Mouse (Mus musculus) embryonic fibroblast, embryonic 13.5 days (primary cell): ENCODE measurements around the gene Mgp. TPM values are rescaled to one million over a fixed set of nuclear protein-coding genes. Genes with fewer than 3 reads are reported as not detected.
A peak's percentile ranks its signal among the peaks of the same experiment; 100 is the strongest.

Experiments used
- H3K27ac ChIP-seq: 2 replicates; pipeline ENCODE4 v1.5.1; 2012; ENCODE audit warnings: low read length, control low read depth, inconsistent platforms; ENCODE audit not compliant: insufficient read depth
- H3K4me1 ChIP-seq: 2 replicates; pipeline ENCODE4 v1.6.1; 2011; ENCODE audit warnings: low read length; ENCODE audit not compliant: control insufficient read depth, insufficient read depth
- H3K4me3 ChIP-seq: 2 replicates; pipeline ENCODE4 v1.5.1; 2011; ENCODE audit warnings: mild to moderate bottlenecking, control low read depth, low read length; ENCODE audit not compliant: insufficient read depth
- CTCF ChIP-seq: IDR thresholded peaks from 2 replicates; pipeline ENCODE4 v1.5.1; 2011; ENCODE audit warnings: mild to moderate bottlenecking, control low read depth, low read length, moderate library complexity, borderline replicate concordance; ENCODE audit not compliant: insufficient read depth
- POLR2A ChIP-seq: IDR thresholded peaks from 2 replicates; pipeline ENCODE4 v1.6.1; 2011; ENCODE audit warnings: low read depth, mild to moderate bottlenecking, control low read depth, low read length, moderate library complexity
- polyA plus RNA-seq: library from polyadenylated mRNA; stranded (reverse); fragments of >200 nt; gene quantifications from 2 replicates; pipeline ENCODE4 v1.2.4, GENCODE M21; 2011; ENCODE audit warnings: low read depth; ENCODE audit not compliant: missing spikeins, insufficient read length

Gene Mgp
- polyA plus RNA-seq, 1 experiment = 2,420 TPM

- Histone ChIP-seq H3K4me1 (peaks cover 2% of the 10 kb centered on the region; the same call in 1 of the 2 replicates), H3K4me3 (no peak overlapping the region), H3K27ac (peak overlapping the region; percentile 69)
- TF ChIP-seq CTCF (no peak), POLR2A (no peak)
These were observed 6.1 kb upstream of the Mgp start for GRCm38 (mm10) chr6:136881678-136882077.

- TF ChIP-seq CTCF (no peak), POLR2A (no peak; the same call in 1 of the 2 replicates)
- Histone ChIP-seq H3K4me3 (peak overlapping the region; percentile 75), H3K27ac (peak overlapping the region; percentile 36), H3K4me1 (no peaks in the 10 kb centered on the region; the same call in 1 of the 2 replicates)
These were observed 1.0 kb downstream of the Mgp start for GRCm38 (mm10) chr6:136874599-136874998.

- peaks cover 11% of the 10 kb centered on the region for H3K4me1 ChIP-seq
- H3K4me3 ChIP-seq = no peak overlapping the region
- TF ChIP-seq CTCF = no peak
- peak overlapping the region; percentile 42; the same call in 1 of the 2 replicates for H3K27ac ChIP-seq
These were observed 6.7 kb downstream of the Mgp start for GRCm38 (mm10) chr6:136868921-136869320.

- TF ChIP-seq POLR2A (no peak), CTCF (no peak)
- Histone ChIP-seq H3K4me3 (no peak overlapping the region), H3K27ac (no peak overlapping the region), H3K4me1 (peaks cover 14% of the 10 kb centered on the region)
These were observed 9.5 kb downstream of the Mgp start for GRCm38 (mm10) chr6:136866150-136866549.

- H3K4me1 ChIP-seq = peaks cover 14% of the 10 kb centered on the region
- no peak overlapping the region for H3K4me3 ChIP-seq
- TF ChIP-seq CTCF (no peak), POLR2A (no peak)
- no peak overlapping the region for H3K27ac ChIP-seq
These were observed 10.3 kb downstream of the Mgp start for GRCm38 (mm10) chr6:136865360-136865759.

- no peak overlapping the region for H3K27ac ChIP-seq
- no peak for TF ChIP-seq POLR2A
- TF ChIP-seq CTCF = no peak
- H3K4me1 ChIP-seq = peaks cover 3% of the 10 kb centered on the region; the same call in 1 of the 2 replicates
These were observed 14.6 kb downstream of the Mgp start for GRCm38 (mm10) chr6:136861020-136861419.

GRCm38 (mm10) chr6:136858420-136858819 lies 17.2 kb downstream of the Mgp start:
- Histone ChIP-seq H3K27ac (no peak overlapping the region), H3K4me3 (no peak overlapping the region), H3K4me1 (no peaks in the 10 kb centered on the region; the same call in 1 of the 2 replicates)
- no peak for TF ChIP-seq CTCF
- no peak for TF ChIP-seq POLR2A

More at GRCm38 (mm10) chr6:136861020-136861419, 14.6 kb downstream of the Mgp start:
- H3K4me3 ChIP-seq = no peak overlapping the region

- H3K4me1 ChIP-seq = peaks cover under 1% of the 10 kb centered on the region; the same call in 1 of the 2 replicates
- no peak overlapping the region for H3K4me3 ChIP-seq
- no peak overlapping the region for H3K27ac ChIP-seq
- TF ChIP-seq CTCF = no peak
- TF ChIP-seq POLR2A = no peak
These were observed 17.8 kb downstream of the Mgp start for GRCm38 (mm10) chr6:136857873-136858260.

GRCm38 (mm10) chr6:136857186-136857872 lies 18.3 kb downstream of the Mgp start, which contains the start of gene Art4:
Art4 (minus strand) TSS chr6:136857733.
- Histone ChIP-seq H3K27ac (no peak within 1 kb of the TSS), H3K4me3 (no peak within 1 kb of the TSS), H3K4me1 (peaks cover 2% of the 10 kb centered on the region; the same call in 1 of the 2 replicates)
- TF ChIP-seq CTCF (no peak), POLR2A (no peak)

GRCm38 (mm10) chr6:136856071-136856636 lies 19.5 kb downstream of the Mgp start:
- TF ChIP-seq CTCF (no peak), POLR2A (no peak)

More at GRCm38 (mm10) chr6:136856071-136856636, 19.5 kb downstream of the Mgp start:
- no peak overlapping the region for H3K4me3 ChIP-seq
- H3K4me1 ChIP-seq = peaks cover 2% of the 10 kb centered on the region; the same call in 1 of the 2 replicates
- no peak overlapping the region for H3K27ac ChIP-seq
